16 mouse cellular contexts compared by ENCODE assay signal in genomic region chr5:117566051-117566665, GRCm38 (mm10).
DNase-seq lines count a peak whose midpoint lies in the region; ATAC-seq and TF ChIP-seq lines count a peak whose summit lies in the region.
"Had no signal": no experiment of that assay in that cellular context is flagged by ENCODE, and none has a peak within 500 bp of the region (broad histone marks: within the 10 kb centered on the region; RNA-seq: fewer than 3 reads in every experiment).

No protein-coding gene starts in this region.

- no peaks in the 10 kb centered on the region; the same call in 1 of the 2 replicates for H3K9me3 ChIP-seq in kidney, embryonic 15.5 days (replicated peaks)
- H3K9me3 ChIP-seq in midbrain, embryonic 15.5 days, result no peaks in the 10 kb centered on the region
- no peaks in the 10 kb centered on the region for H3K9me3 ChIP-seq in liver, postnatal 0 days (ENCODE audit: low read length)
- H3K9me3 ChIP-seq: stomach, embryonic 15.5 days had no signal

- ATAC-seq in kidney, embryonic 15.5 days (replicated peaks; ENCODE audit: low FRiP score), result no peak
- ATAC-seq in midbrain, embryonic 15.5 days (replicated peaks), result no peak; the same call in 1 of the 2 replicates
- no peak for ATAC-seq in liver, postnatal 0 days
- ATAC-seq: activated CD4-positive, CD25-positive, alpha-beta regulatory T cell, adult 4 months had no signal

- no peaks in the 10 kb centered on the region for H3K36me3 ChIP-seq in kidney, embryonic 15.5 days
- 0 out of 2 replicates have a peak, but pooled peaks cover 4% of the 10 kb centered on the region for H3K36me3 ChIP-seq in midbrain, embryonic 15.5 days (replicated peaks)
- no peaks in the 10 kb centered on the region for H3K36me3 ChIP-seq in liver, postnatal 0 days (replicated peaks; ENCODE audit: insufficient read depth, low read length)
- H3K36me3 ChIP-seq: G1E; stomach, embryonic 15.5 days had no signal

- no peak for TF ChIP-seq CTCF in cerebellum, adult 2 months (IDR thresholded peaks at IDR 0.05; ENCODE audit: borderline replicate concordance, insufficient read depth, low read depth, low read length)
- no peak for TF ChIP-seq CTCF in liver, postnatal 0 days (IDR thresholded peaks at IDR 0.05; ENCODE audit: low read depth)

- no peaks in the 10 kb centered on the region for H3K27me3 ChIP-seq in cerebellum, adult 2 months (ENCODE audit: control insufficient read depth, insufficient read depth, low read length)
- no peaks in the 10 kb centered on the region for H3K27me3 ChIP-seq in kidney, embryonic 15.5 days
- H3K27me3 ChIP-seq in midbrain, embryonic 15.5 days (replicated peaks), result no peaks in the 10 kb centered on the region
- no peaks in the 10 kb centered on the region for H3K27me3 ChIP-seq in liver, postnatal 0 days (ENCODE audit: insufficient read depth, low read length)
- H3K27me3 ChIP-seq: stomach, embryonic 15.5 days had no signal

- no peak for TF ChIP-seq POLR2A in cerebellum, adult 2 months (IDR thresholded peaks at IDR 0.05; ENCODE audit: borderline replicate concordance, insufficient read depth, low read length)

- 46% methylated on average over 12 of the region's 12 CpGs for WGBS in cerebellum, adult 2 months
- 20% methylated on average over 12 of the region's 12 CpGs for WGBS in kidney, embryonic 15.5 days
- 42% methylated on average over 12 of the region's 12 CpGs for WGBS in midbrain, embryonic 15.5 days
- 61% methylated on average over 12 of the region's 12 CpGs for WGBS in liver, postnatal 0 days (ENCODE audit: insufficient replicate concordance)

- TF ChIP-seq EP300 in liver, postnatal 0 days (IDR thresholded peaks at IDR 0.05; ENCODE audit: low read depth), result no peak

- H3K27ac ChIP-seq in cerebellum, adult 2 months (ENCODE audit: insufficient read depth, low read length), result no peak overlapping the region; the same call in 1 of the 2 replicates
- H3K27ac ChIP-seq in kidney, embryonic 15.5 days, result peak overlapping the region; percentile 27; the same call in 1 of the 2 replicates
- peak overlapping the region; percentile 64 for H3K27ac ChIP-seq in midbrain, embryonic 15.5 days
- H3K27ac ChIP-seq in liver, postnatal 0 days (ENCODE audit: low read depth), result no peak overlapping the region
- H3K27ac ChIP-seq: liver, embryonic 14.5 days; macrophage; stomach, embryonic 15.5 days had no signal

- H3K4me2 ChIP-seq in kidney, embryonic 15.5 days, result no peak overlapping the region
- no peak overlapping the region for H3K4me2 ChIP-seq in midbrain, embryonic 15.5 days
- H3K4me2 ChIP-seq in liver, postnatal 0 days (ENCODE audit: low read depth, low read length), result no peak overlapping the region
- H3K4me2 ChIP-seq: heart, embryonic 11.5 days; stomach, embryonic 15.5 days had no signal

- DNase-seq in cerebellum, adult 2 months, result peak; percentile 36 to 60
- no peak for DNase-seq in cerebellum, postnatal 4 days (ENCODE audit: low spot score in 2 of 2)
- no peak for DNase-seq in kidney, postnatal 4 days
- DNase-seq in brain, embryonic 18.5 days (ENCODE audit: low read depth, low spot score), result peak; percentile 36
- no peak for DNase-seq in liver, postnatal 0 days
- DNase-seq in lung, postnatal 14 days, result no peak
- DNase-seq: B cell, adult 2 months; kidney, postnatal 14 days had no signal

- no peak overlapping the region for H3K9ac ChIP-seq in kidney, embryonic 15.5 days
- H3K9ac ChIP-seq in midbrain, embryonic 15.5 days, result no peak overlapping the region
- H3K9ac ChIP-seq in liver, postnatal 0 days (replicated peaks), result no peak overlapping the region
- H3K9ac ChIP-seq: liver, embryonic 14.5 days; stomach, embryonic 15.5 days had no signal

- peaks cover 18% of the 10 kb centered on the region for H3K4me1 ChIP-seq in cerebellum, adult 2 months (ENCODE audit: control insufficient read depth, insufficient read depth, low read length)
- peaks cover 25% of the 10 kb centered on the region for H3K4me1 ChIP-seq in kidney, embryonic 15.5 days
- H3K4me1 ChIP-seq in midbrain, embryonic 15.5 days, result peaks cover 8% of the 10 kb centered on the region
- no peaks in the 10 kb centered on the region for H3K4me1 ChIP-seq in liver, postnatal 0 days (ENCODE audit: insufficient read depth)
- H3K4me1 ChIP-seq: stomach, embryonic 15.5 days had no signal

- no peak overlapping the region for H3K4me3 ChIP-seq in cerebellum, adult 2 months (replicated peaks; ENCODE audit: insufficient read depth, low read depth, low read length)
- no peak overlapping the region for H3K4me3 ChIP-seq in kidney, embryonic 15.5 days (replicated peaks)
- no peak overlapping the region for H3K4me3 ChIP-seq in midbrain, embryonic 15.5 days
- H3K4me3 ChIP-seq in liver, postnatal 0 days (ENCODE audit: low read depth, low read length), result no peak overlapping the region
- H3K4me3 ChIP-seq: stomach, embryonic 15.5 days had no signal

Comparison
In these comparisons a context has a peak if more than half of its experiments do, and no peak if none do; other contexts are left out.
1. DNase-seq: peak in cerebellum, adult 2 months (2 of 2) and brain, embryonic 18.5 days (single experiment); none in cerebellum, postnatal 4 days (0 of 2), kidney, postnatal 4 days (0 of 2), liver, postnatal 0 days (single experiment) and lung, postnatal 14 days (single experiment).
2. H3K27ac ChIP-seq: peak in kidney, embryonic 15.5 days (single experiment) and midbrain, embryonic 15.5 days (single experiment); none in cerebellum, adult 2 months (single experiment) and liver, postnatal 0 days (single experiment).